Mouse (Mus musculus) heart, embryonic 12.5 days (tissue): Measurements from ENCODE around the gene Trim50. TPM values are rescaled to one million over a fixed set of nuclear protein-coding genes. Genes with fewer than 3 reads are reported as not detected.

Experiments
- ATAC-seq: fragments of 200-750 bp; cut with Nextera tagmentation; 2 replicates; pipeline ENCODE4 v1.8.0; 2017; ENCODE audit warnings: moderate TSS enrichment, moderate library complexity; ENCODE audit not compliant: insufficient number of reproducible peaks, low FRiP score
- H3K27ac ChIP-seq: fragments of 300-500 bp; sonication (generic); 2 replicates; pipeline ENCODE4 v1.5.1; 2016; ENCODE audit warnings: mild to moderate bottlenecking, moderate library complexity; ENCODE audit not compliant: poor library complexity, severe bottlenecking
- H3K27me3 ChIP-seq: fragments of 300-500 bp; sonication (generic); replicated peaks from 2 replicates; pipeline ENCODE4 v1.6.1; 2016; ENCODE audit warnings: mild to moderate bottlenecking, moderate library complexity
- H3K36me3 ChIP-seq: fragments of 300-500 bp; sonication (generic); 2 replicates; pipeline ENCODE4 v1.6.1; 2016; ENCODE audit warnings: mild to moderate bottlenecking, moderate library complexity
- H3K4me1 ChIP-seq: fragments of 300-500 bp; sonication (generic); replicated peaks from 2 replicates; pipeline ENCODE4 v1.6.1; 2016; ENCODE audit warnings: mild to moderate bottlenecking
- H3K4me2 ChIP-seq: fragments of 300-500 bp; sonication (generic); 2 replicates; pipeline ENCODE4 v1.6.1; 2016; ENCODE audit warnings: mild to moderate bottlenecking, moderate library complexity
- H3K4me3 ChIP-seq: fragments of 300-500 bp; sonication (generic); 2 replicates; pipeline ENCODE4 v1.5.1; 2016; ENCODE audit warnings: mild to moderate bottlenecking
- H3K9ac ChIP-seq: fragments of 300-500 bp; sonication (generic); 2 replicates; pipeline ENCODE4 v1.6.1; 2016; ENCODE audit warnings: mild to moderate bottlenecking, moderate library complexity
- H3K9me3 ChIP-seq: fragments of 300-500 bp; sonication (generic); replicated peaks from 2 replicates; pipeline ENCODE4 v1.6.1; 2016; ENCODE audit warnings: mild to moderate bottlenecking, moderate library complexity
- WGBS: fragments of 180-500 bp; shearing (Covaris S2); methylation state at CpG from one replicate; pipeline ENCODE4 v1.1.7; 2016; 5-methylcytosine and 5-hydroxymethylcytosine counted together
- polyA plus RNA-seq: library from polyadenylated mRNA; unstranded; fragments of >200 nt; fragmentation: Nextera tagmentation; extraction: Ambion mirVana; gene quantifications from 2 replicates; pipeline ENCODE4 v1.2.1, GENCODE M21; 2016

Gene Trim50
- polyA plus RNA-seq: not detected in 2 replicates

DNA sequence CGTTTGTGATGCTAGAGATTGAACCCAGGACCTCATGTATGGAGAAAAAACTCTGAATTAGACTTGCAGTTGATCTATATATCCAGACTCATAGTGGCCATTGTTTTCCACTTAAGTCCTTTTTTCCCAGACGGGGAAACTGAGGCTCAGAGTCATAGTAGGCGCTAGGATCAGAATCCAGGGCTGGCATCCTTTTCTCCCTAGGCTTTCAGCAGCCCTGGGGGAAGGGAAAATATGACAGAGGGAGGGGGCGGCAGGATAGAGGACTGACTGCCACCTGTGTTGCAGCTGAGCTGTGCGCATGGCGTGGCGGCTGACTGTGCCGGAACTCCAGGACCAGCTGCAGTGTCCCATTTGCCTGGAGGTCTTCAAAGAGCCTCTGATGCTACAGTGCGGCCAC, at the start of gene Trim50:
Gene Trim50, plus strand, starts transcription at position 301 of the 400 bp plus-strand sequence.
- H3K4me1 ChIP-seq: no peaks in the 10 kb centered on the region
- 47% methylated on average over 9 of the region's 9 CpGs for WGBS
- no peaks in the 10 kb centered on the region for H3K36me3 ChIP-seq
- H3K4me3 ChIP-seq: no peak within 1 kb of the TSS
- H3K27ac ChIP-seq: no peak within 1 kb of the TSS
- ATAC-seq: no peak
- peaks cover 29% of the 10 kb centered on the region for H3K27me3 ChIP-seq
- no peak within 1 kb of the TSS for H3K4me2 ChIP-seq
- no peak within 1 kb of the TSS for H3K9ac ChIP-seq
- H3K9me3 ChIP-seq: peaks cover 22% of the 10 kb centered on the region

DNA sequence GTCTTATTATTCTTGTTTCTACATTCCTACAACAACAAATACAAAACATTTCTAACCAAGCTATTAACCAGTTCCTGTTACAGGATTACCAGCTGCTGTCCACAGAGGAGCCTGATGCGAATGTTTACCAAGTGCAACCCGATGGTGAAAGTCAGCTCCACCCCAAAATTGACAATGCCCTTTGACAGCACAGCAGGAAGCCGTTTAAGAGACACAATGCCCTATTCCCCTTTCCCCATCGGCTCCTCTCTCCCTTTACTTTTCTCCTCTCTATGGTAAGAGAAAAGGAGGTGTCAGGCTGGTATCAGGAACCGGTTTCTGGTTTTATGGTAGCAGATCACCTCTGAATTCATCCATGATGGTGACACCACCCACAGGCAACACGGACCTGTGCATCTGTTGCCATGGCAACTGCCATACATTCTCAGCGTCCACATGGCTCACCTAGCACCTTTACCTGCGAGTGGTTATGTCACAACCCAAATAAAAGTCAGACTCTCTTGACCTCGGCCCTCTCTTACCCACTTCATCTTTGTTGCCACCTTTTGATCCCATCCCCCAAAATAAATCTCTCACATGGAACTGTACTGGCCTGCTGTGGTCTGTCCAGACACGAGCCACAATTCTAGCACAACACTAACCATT, 46.7 kb upstream of the Trim50 start:
- peaks cover 21% of the 10 kb centered on the region; the same call in 1 of the 2 replicates for H3K27me3 ChIP-seq
- no peak for ATAC-seq
- no peak overlapping the region for H3K4me2 ChIP-seq
- 0 out of 2 replicates have a peak, but pooled peaks cover 6% of the 10 kb centered on the region for H3K4me1 ChIP-seq
- 48% methylated on average over 10 of the region's 10 CpGs for WGBS
- H3K9ac ChIP-seq: no peak overlapping the region
- no peaks in the 10 kb centered on the region for H3K9me3 ChIP-seq
- no peak overlapping the region for H3K27ac ChIP-seq
- no peaks in the 10 kb centered on the region for H3K36me3 ChIP-seq
- H3K4me3 ChIP-seq: no peak overlapping the region

DNA sequence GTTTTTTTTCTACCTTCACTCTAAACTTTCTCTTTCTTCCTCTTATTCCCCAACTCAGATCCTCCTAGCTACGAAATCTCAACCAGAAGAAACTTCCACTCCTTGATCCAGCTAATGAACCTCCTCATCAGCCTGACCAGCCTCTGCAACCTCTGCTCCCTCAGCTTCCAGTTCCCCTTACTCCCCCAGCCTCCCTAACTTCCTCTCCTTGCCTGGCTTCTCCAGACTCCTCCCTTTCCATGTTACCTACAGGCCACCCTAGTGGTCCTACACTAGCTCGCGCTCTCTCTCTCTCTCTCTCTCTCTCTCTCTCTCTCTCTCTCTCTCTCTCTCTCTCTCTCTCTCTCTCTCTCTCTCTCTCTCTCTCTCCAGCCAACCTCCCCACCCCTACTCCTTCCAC, 36.9 kb upstream of the Trim50 start:
- H3K4me2 ChIP-seq: no peak overlapping the region
- no peak overlapping the region for H3K4me3 ChIP-seq
- no peak for ATAC-seq
- no peaks in the 10 kb centered on the region for H3K27me3 ChIP-seq
- H3K27ac ChIP-seq: no peak overlapping the region
- WGBS: 76% methylated on average over 3 of the region's 3 CpGs
- no peaks in the 10 kb centered on the region for H3K9me3 ChIP-seq
- no peak overlapping the region for H3K9ac ChIP-seq
- no peaks in the 10 kb centered on the region for H3K36me3 ChIP-seq
- H3K4me1 ChIP-seq: 0 out of 2 replicates have a peak, but pooled peaks cover 5% of the 10 kb centered on the region

- Histone ChIP-seq H3K9me3 (no peaks in the 10 kb centered on the region), H3K27ac (no peak overlapping the region), H3K4me1 (no peaks in the 10 kb centered on the region), H3K27me3 (no peaks in the 10 kb centered on the region), H3K4me3 (no peak overlapping the region), H3K36me3 (no peaks in the 10 kb centered on the region), H3K9ac (no peak overlapping the region), H3K4me2 (no peak overlapping the region)
- ATAC-seq: no peak
- 52% methylated on average over 2 of the region's 2 CpGs for WGBS
These were observed 33.2 kb upstream of the Trim50 start for GRCm38 (mm10) chr5:135319856-135320255.

DNA sequence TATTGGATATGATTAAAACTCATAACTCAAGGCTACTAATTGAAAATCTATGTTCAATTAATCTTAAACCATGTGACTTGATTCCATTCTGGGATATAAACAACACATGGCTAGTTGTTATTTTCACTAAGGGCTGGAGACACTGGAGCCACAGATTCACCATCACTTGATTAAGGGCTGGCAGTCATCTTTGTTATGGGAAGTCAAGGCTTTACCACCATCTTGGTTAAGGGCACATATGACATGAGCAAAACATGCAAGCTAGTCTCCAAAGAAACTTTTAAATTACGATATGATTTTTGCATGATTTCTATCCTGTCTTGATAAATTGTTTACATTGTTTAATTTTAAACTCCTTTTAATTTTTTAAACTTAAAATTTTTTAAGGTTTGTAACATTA, 30.9 kb upstream of the Trim50 start:
- Histone ChIP-seq H3K9me3 (no peaks in the 10 kb centered on the region), H3K36me3 (no peaks in the 10 kb centered on the region), H3K27me3 (no peaks in the 10 kb centered on the region), H3K4me1 (peaks cover 7% of the 10 kb centered on the region), H3K4me3 (no peak overlapping the region), H3K27ac (no peak overlapping the region), H3K4me2 (no peak overlapping the region), H3K9ac (no peak overlapping the region)
- ATAC-seq: no peak
- WGBS: 68% methylated on average over 1 of the region's 1 CpGs

DNA sequence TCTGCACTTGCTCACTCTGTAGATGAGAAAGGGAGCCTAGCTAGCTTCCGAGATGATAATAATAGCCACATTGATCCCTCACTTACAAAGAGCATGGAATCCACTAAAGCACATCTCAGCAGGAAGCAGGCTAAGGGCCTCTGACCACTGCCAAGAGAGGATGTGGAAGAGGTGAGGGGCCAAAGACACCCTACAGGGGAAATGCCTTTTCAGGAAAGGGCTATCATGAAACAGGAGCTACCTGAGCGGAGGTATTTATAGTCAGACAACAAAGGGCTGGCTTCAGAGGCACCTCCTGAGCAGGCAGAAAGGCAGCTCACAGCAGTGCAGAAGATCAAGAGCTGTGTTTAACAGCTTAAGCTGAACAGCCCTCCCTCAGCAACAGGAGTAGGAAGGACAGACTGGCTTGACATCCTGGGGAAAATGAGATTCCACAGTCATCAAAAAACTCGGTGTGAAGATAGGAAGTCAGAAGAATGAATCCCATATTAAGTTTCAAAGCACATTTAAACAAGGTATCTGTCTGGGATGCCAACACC, 26.9 kb upstream of the Trim50 start:
- Histone ChIP-seq H3K36me3 (no peaks in the 10 kb centered on the region), H3K27me3 (no peaks in the 10 kb centered on the region), H3K4me3 (no peak overlapping the region), H3K4me1 (peaks cover 7% of the 10 kb centered on the region), H3K9me3 (no peaks in the 10 kb centered on the region), H3K27ac (no peak overlapping the region), H3K4me2 (no peak overlapping the region), H3K9ac (no peak overlapping the region)
- 18% methylated on average over 3 of the region's 3 CpGs for WGBS
- no peak for ATAC-seq

DNA sequence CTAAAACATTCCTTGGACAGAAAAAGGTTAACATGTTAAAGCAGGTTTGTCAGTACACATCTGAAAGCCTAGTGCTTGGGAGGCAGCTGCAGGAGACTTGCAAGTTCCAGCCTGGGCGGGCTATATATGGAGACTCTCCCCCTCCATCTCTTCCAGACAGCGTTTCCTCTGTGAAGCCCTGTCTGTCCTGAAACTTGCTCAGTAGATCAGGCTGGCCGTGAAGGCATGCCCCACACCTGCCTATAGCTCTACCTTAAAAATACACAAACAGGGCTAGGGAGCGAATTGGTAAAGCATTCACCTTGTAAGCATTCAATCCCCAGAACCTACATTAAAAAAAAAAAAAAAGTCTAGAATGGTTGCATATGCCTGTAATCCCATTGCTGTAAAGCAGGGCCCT, 23.6 kb upstream of the Trim50 start:
- no peak overlapping the region for H3K4me3 ChIP-seq
- no peak overlapping the region for H3K9ac ChIP-seq
- H3K9me3 ChIP-seq: no peaks in the 10 kb centered on the region
- H3K36me3 ChIP-seq: no peaks in the 10 kb centered on the region
- no peak for ATAC-seq
- H3K4me1 ChIP-seq: peaks cover 7% of the 10 kb centered on the region
- no peak overlapping the region for H3K4me2 ChIP-seq
- 62% methylated on average over 4 of the region's 4 CpGs for WGBS
- no peaks in the 10 kb centered on the region for H3K27me3 ChIP-seq
- H3K27ac ChIP-seq: no peak overlapping the region

DNA sequence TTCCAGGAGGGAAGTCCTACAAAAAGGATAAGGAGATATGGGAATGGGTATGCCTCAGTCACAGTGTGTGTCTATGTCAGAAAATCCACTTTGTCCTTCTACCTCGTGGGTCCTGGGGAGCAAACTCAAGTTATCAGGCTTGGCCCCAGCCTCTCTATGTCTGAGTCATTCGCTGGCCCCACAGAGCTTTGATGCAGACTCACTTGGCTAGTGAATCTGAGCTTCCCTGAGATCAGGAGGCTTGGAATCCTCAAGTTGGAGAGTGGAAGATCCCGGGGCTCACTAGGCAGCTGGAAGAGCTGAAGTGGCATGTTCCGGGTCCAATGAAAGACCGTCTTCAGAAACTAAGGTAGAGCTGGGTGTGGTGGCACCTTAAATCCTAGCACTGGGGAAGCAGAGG, 22.9 kb upstream of the Trim50 start:
- no peak overlapping the region for H3K4me2 ChIP-seq
- peaks cover 7% of the 10 kb centered on the region for H3K4me1 ChIP-seq
- 81% methylated on average over 5 of the region's 5 CpGs for WGBS
- no peaks in the 10 kb centered on the region for H3K27me3 ChIP-seq
- H3K9ac ChIP-seq: no peak overlapping the region
- no peak for ATAC-seq
- H3K27ac ChIP-seq: no peak overlapping the region
- H3K9me3 ChIP-seq: no peaks in the 10 kb centered on the region
- H3K36me3 ChIP-seq: no peaks in the 10 kb centered on the region
- no peak overlapping the region for H3K4me3 ChIP-seq

GRCm38 (mm10) chr5:135331161-135331560, 21.9 kb upstream of the Trim50 start:
- no peaks in the 10 kb centered on the region for H3K27me3 ChIP-seq
- H3K4me1 ChIP-seq: peaks cover 2% of the 10 kb centered on the region
- no peak for ATAC-seq
- H3K4me3 ChIP-seq: no peak overlapping the region
- H3K9me3 ChIP-seq: no peaks in the 10 kb centered on the region
- 76% methylated on average over 6 of the region's 6 CpGs for WGBS
- H3K9ac ChIP-seq: no peak overlapping the region
- no peaks in the 10 kb centered on the region for H3K36me3 ChIP-seq
- H3K27ac ChIP-seq: no peak overlapping the region
- H3K4me2 ChIP-seq: no peak overlapping the region

DNA sequence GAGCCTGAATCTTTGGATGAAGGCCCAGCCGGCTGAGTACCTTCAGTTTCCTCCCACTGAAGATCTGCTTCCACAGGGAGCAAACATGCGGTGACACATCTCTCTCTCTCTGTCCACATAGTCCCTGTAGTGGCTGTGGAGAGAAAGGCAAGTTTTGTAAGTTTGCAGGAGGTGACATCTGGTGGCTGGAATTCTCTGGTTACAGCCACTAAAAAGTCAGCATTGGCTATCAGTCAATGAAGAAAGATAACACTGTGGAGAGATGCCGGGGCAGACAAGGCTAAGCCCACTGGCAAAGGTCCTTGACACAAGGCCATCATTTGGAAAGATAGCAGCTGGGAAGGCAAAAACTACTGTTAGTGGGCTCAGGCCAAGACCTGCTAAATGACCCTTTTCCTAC, 15.5 kb upstream of the Trim50 start:
- Histone ChIP-seq H3K27me3 (peaks cover 4% of the 10 kb centered on the region; the same call in 1 of the 2 replicates), H3K4me3 (no peak overlapping the region), H3K4me1 (no peaks in the 10 kb centered on the region; the same call in 1 of the 2 replicates), H3K9me3 (no peaks in the 10 kb centered on the region), H3K36me3 (no peaks in the 10 kb centered on the region), H3K9ac (no peak overlapping the region), H3K4me2 (no peak overlapping the region), H3K27ac (no peak overlapping the region)
- 28% methylated on average over 3 of the region's 3 CpGs for WGBS
- ATAC-seq: no peak

DNA sequence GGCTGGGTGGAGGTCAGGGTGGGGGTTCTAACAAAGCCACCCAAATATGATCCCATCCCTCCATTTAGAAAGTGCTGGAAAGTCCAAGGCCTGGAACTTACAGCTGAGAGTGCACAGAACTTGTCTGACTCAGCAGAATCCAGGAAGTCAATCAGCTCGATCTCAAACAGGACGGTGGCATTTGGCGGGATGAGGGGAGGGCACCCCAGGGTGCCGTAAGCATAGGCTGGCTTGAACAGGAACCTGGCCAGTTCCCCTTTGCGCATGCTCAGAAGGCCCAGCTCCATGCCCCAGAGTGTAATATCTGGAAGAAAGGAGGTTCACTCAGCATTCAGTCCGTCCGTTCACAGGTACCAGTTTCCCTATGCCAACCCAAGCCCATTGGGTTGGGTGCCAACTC, 7.1 kb upstream of the Trim50 start:
- no peaks in the 10 kb centered on the region for H3K4me1 ChIP-seq
- no peak overlapping the region for H3K4me2 ChIP-seq
- H3K4me3 ChIP-seq: no peak overlapping the region
- 72% methylated on average over 7 of the region's 7 CpGs for WGBS
- peaks cover 17% of the 10 kb centered on the region for H3K9me3 ChIP-seq
- no peak overlapping the region for H3K9ac ChIP-seq
- ATAC-seq: no peak
- no peaks in the 10 kb centered on the region for H3K36me3 ChIP-seq
- peaks cover 4% of the 10 kb centered on the region; the same call in 1 of the 2 replicates for H3K27me3 ChIP-seq
- no peak overlapping the region for H3K27ac ChIP-seq

DNA sequence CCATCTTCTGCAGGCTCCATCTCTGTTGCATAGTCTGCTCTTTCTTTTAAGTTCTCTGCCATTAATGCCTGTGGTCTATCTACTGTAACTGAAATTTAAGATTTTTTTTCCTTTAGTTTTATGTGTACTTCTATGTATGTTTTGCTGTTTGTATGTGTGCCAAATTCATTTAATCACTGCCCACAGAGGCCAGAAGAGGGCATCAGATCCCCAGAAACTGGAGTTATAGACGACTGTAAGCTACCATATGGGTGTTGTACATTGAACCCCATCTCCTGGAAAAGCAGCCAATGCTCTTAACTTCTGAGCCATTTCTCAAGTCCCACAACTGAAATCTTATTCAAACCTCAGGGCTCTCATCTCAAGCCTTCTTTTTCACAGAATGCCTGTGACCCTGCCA, 6.7 kb upstream of the Trim50 start:
- Histone ChIP-seq H3K27me3 (peaks cover 5% of the 10 kb centered on the region), H3K4me2 (no peak overlapping the region), H3K4me3 (no peak overlapping the region), H3K36me3 (no peaks in the 10 kb centered on the region), H3K4me1 (no peaks in the 10 kb centered on the region), H3K9ac (no peak overlapping the region), H3K27ac (no peak overlapping the region), H3K9me3 (peaks cover 18% of the 10 kb centered on the region)
- 33% methylated on average over 1 of the region's 1 CpGs for WGBS
- ATAC-seq: no peak
